Mouse (Mus musculus) fibroblast of lung, adult 2 months (primary cell): ENCODE data around the gene Bsx.
A peak's percentile ranks its signal among the peaks of the same experiment; 100 is the strongest.

Experiments used
- DNase-seq: peaks from one replicate; pipeline ENCODE4 v3.0.0-alpha.2; 2011; ENCODE audit warnings: low read depth

The Bsx gene

GRCm38 (mm10) chr9:40892456-40892855 is 18.5 kb downstream of the Bsx start:
- no peak for DNase-seq

GRCm38 (mm10) chr9:40907413-40907812 is 33.5 kb downstream of the Bsx start:
- DNase-seq = no peak

GRCm38 (mm10) chr9:40908411-40908810 is 34.5 kb downstream of the Bsx start:
- no peak for DNase-seq

GRCm38 (mm10) chr9:40908915-40909314 is 35.0 kb downstream of the Bsx start:
- DNase-seq = no peak

- DNase-seq = peak; percentile 20
Measured at GRCm38 (mm10) chr9:40917871-40918613, 44.1 kb downstream of the Bsx start.

GRCm38 (mm10) chr9:40927351-40927980 is 53.5 kb downstream of the Bsx start:
- no peak for DNase-seq
